Mouse (Mus musculus): ENCODE measurements around the gene Samd1. TPM values are rescaled to one million over a fixed set of nuclear protein-coding genes. Genes with fewer than 3 reads are reported as not detected.
A peak's percentile ranks its signal among the peaks of the same experiment; 100 is the strongest.

Samd1 gene
- polyA plus RNA-seq, 1 experiment from 2014 or later, result 11.6 TPM

- WGBS, result 26% methylated on average over 12 of the region's 12 CpGs
- peak overlapping the region; percentile 76 for H3K4me2 ChIP-seq (replicated peaks)
These were observed 45.5 kb downstream of the Samd1 start for GRCm38 (mm10) chr8:84042948-84043342.

GRCm38 (mm10) chr8:84044103-84044502, 46.6 kb downstream of the Samd1 start:
- Histone ChIP-seq H3K4me2 (replicated peaks) (no peak overlapping the region), H3K27me3 (peaks cover 58% of the 10 kb centered on the region), H3K9me3 (no peaks in the 10 kb centered on the region), H3K36me3 (no peaks in the 10 kb centered on the region), H3K9ac (no peak overlapping the region), H3K4me3 (no peak overlapping the region), H3K27ac (no peak overlapping the region), H3K4me1 (peaks cover 15% of the 10 kb centered on the region)
- ATAC-seq (ENCODE audit: insufficient number of reproducible peaks, insufficient read depth, low FRiP score, low TSS enrichment), result no peak
- WGBS, result 5% methylated on average over 7 of the region's 7 CpGs

More at GRCm38 (mm10) chr8:84042948-84043342, 45.5 kb downstream of the Samd1 start:
- Histone ChIP-seq H3K27ac (no peak overlapping the region), H3K4me1 (peaks cover 15% of the 10 kb centered on the region), H3K9ac (no peak overlapping the region), H3K9me3 (no peaks in the 10 kb centered on the region), H3K36me3 (no peaks in the 10 kb centered on the region), H3K4me3 (peak overlapping the region; percentile 37; the same call in 1 of the 2 replicates), H3K27me3 (peaks cover 61% of the 10 kb centered on the region)
- no peak for ATAC-seq (ENCODE audit: insufficient number of reproducible peaks, insufficient read depth, low FRiP score, low TSS enrichment)

- no peaks in the 10 kb centered on the region for H3K36me3 ChIP-seq
- H3K27ac ChIP-seq, result no peak within 1 kb of the TSS
- ATAC-seq (ENCODE audit: insufficient number of reproducible peaks, insufficient read depth, low FRiP score, low TSS enrichment), result no peak
- H3K4me3 ChIP-seq, result no peak within 1 kb of the TSS
- WGBS, result 8% methylated on average over 9 of the region's 9 CpGs
- peaks cover 15% of the 10 kb centered on the region for H3K4me1 ChIP-seq
- H3K27me3 ChIP-seq, result peaks cover 58% of the 10 kb centered on the region
- no peaks in the 10 kb centered on the region for H3K9me3 ChIP-seq
- peak within 1 kb of the TSS; percentile 26 for H3K4me2 ChIP-seq (replicated peaks)
- H3K9ac ChIP-seq, result no peak within 1 kb of the TSS
These were observed 47.4 kb downstream of the Samd1 start, which contains the start of gene Rln3 for GRCm38 (mm10) chr8:84044900-84045299. TSS of gene Rln3 (minus strand) at chr8:84045000.

GRCm38 (mm10) chr8:84046505-84046904, 49.0 kb downstream of the Samd1 start:
- Histone ChIP-seq H3K9ac (no peak overlapping the region), H3K27me3 (peaks cover 48% of the 10 kb centered on the region), H3K4me1 (peaks cover 15% of the 10 kb centered on the region), H3K4me2 (replicated peaks) (no peak overlapping the region), H3K9me3 (no peaks in the 10 kb centered on the region), H3K4me3 (no peak overlapping the region), H3K36me3 (no peaks in the 10 kb centered on the region), H3K27ac (no peak overlapping the region)
- WGBS, result 76% methylated on average over 3 of the region's 3 CpGs
- no peak for ATAC-seq (ENCODE audit: insufficient number of reproducible peaks, insufficient read depth, low FRiP score, low TSS enrichment)

- ATAC-seq (ENCODE audit: insufficient number of reproducible peaks, insufficient read depth, low FRiP score, low TSS enrichment), result no peak
- Histone ChIP-seq H3K27me3 (peaks cover 31% of the 10 kb centered on the region), H3K4me1 (0 out of 2 replicates have a peak, but pooled peaks cover 5% of the 10 kb centered on the region), H3K9me3 (no peaks in the 10 kb centered on the region), H3K9ac (no peak overlapping the region), H3K27ac (no peak overlapping the region), H3K4me2 (replicated peaks) (no peak overlapping the region), H3K4me3 (no peak overlapping the region), H3K36me3 (no peaks in the 10 kb centered on the region)
- WGBS, result 69% methylated on average over 5 of the region's 5 CpGs
These were observed 50.7 kb downstream of the Samd1 start for GRCm38 (mm10) chr8:84048171-84048570.

MicroRNAs within 50 kb of the gene (microRNA counts, 519-probe panel; counts per million panel counts)
- microRNA mmu-miR-1199, result 460 counts per million, percentile 65 among the panel's probes with 10 or more counts

Small RNAs within 50 kb of the gene (microRNA-seq; reads per million reads assigned to microRNA genes)
- not detected for gene Mir1199
- gene Mir8111, result 2.9 reads per million, percentile 12 among the genes with 10 or more reads in this experiment

Other genes with a start within 250 kb of the Samd1 start
- 36.7 TPM in 2 replicates for gene Adgrl1, start 97.6 kb upstream of the Samd1 start, polyA plus RNA-seq (2016; fragmentation: Nextera tagmentation; extraction: Ambion mirVana)
- 0.47 and 0.79 TPM in 2 replicates for gene Gm10644, start 42.5 kb upstream of the Samd1 start, polyA plus RNA-seq (2016; fragmentation: Nextera tagmentation; extraction: Ambion mirVana)
- 54.4 and 55.0 TPM in 2 replicates for gene Asf1b, start 42.2 kb upstream of the Samd1 start, polyA plus RNA-seq (2016; fragmentation: Nextera tagmentation; extraction: Ambion mirVana)
- gene Prkaca, start 24.7 kb upstream of the Samd1 start, polyA plus RNA-seq (2016; fragmentation: Nextera tagmentation; extraction: Ambion mirVana), result 191 and 206 TPM in 2 replicates
- gene 1700067K01Rik, start 3.8 kb downstream of the Samd1 start, polyA plus RNA-seq (2016; fragmentation: Nextera tagmentation; extraction: Ambion mirVana), result 1.9 and 2.0 TPM in 2 replicates
- 0.28 TPM in 1 of 2 replicates, not detected in the other for gene 2210011C24Rik, start 14.5 kb downstream of the Samd1 start, polyA plus RNA-seq (2016; fragmentation: Nextera tagmentation; extraction: Ambion mirVana)
- 9.0 and 9.4 TPM in 2 replicates for gene Palm3, start 23.8 kb downstream of the Samd1 start, polyA plus RNA-seq (2016; fragmentation: Nextera tagmentation; extraction: Ambion mirVana)
- 0.81 and 0.99 TPM in 2 replicates for gene Il27ra, start 44.9 kb downstream of the Samd1 start, polyA plus RNA-seq (2016; fragmentation: Nextera tagmentation; extraction: Ambion mirVana)
- gene Rln3, start 47.3 kb downstream of the Samd1 start, polyA plus RNA-seq (2016; fragmentation: Nextera tagmentation; extraction: Ambion mirVana), result not detected in 2 replicates
- gene Gm10643, start 67.5 kb downstream of the Samd1 start, polyA plus RNA-seq (2016; fragmentation: Nextera tagmentation; extraction: Ambion mirVana), result 1.9 and 2.0 TPM in 2 replicates
- 10.3 and 10.4 TPM in 2 replicates for gene Rfx1, start 69.2 kb downstream of the Samd1 start, polyA plus RNA-seq (2016; fragmentation: Nextera tagmentation; extraction: Ambion mirVana)
- gene Dcaf15, start 107.1 kb downstream of the Samd1 start, polyA plus RNA-seq (2016; fragmentation: Nextera tagmentation; extraction: Ambion mirVana), result 13.0 and 16.1 TPM in 2 replicates
- gene Podnl1, start 128.3 kb downstream of the Samd1 start, polyA plus RNA-seq (2016; fragmentation: Nextera tagmentation; extraction: Ambion mirVana), result 0.31 and 0.43 TPM in 2 replicates
- gene Cc2d1a, start 150.3 kb downstream of the Samd1 start, polyA plus RNA-seq (2016; fragmentation: Nextera tagmentation; extraction: Ambion mirVana), result 27.5 and 29.2 TPM in 2 replicates
- 2.0 and 2.4 TPM in 2 replicates for gene 4930432K21Rik, start 150.4 kb downstream of the Samd1 start, polyA plus RNA-seq (2016; fragmentation: Nextera tagmentation; extraction: Ambion mirVana)
- 5.4 and 7.2 TPM in 2 replicates for gene Nanos3, start 187.5 kb downstream of the Samd1 start, polyA plus RNA-seq (2016; fragmentation: Nextera tagmentation; extraction: Ambion mirVana)
- gene Zswim4, start 239.4 kb downstream of the Samd1 start, polyA plus RNA-seq (2016; fragmentation: Nextera tagmentation; extraction: Ambion mirVana), result 32.4 and 32.9 TPM in 2 replicates

Measured in embryonic facial prominence, embryonic 12.5 days (tissue).